Mouse (Mus musculus): ENCODE results near the gene Dut. TPM values are rescaled to one million over a fixed set of nuclear protein-coding genes. Genes with fewer than 3 reads are reported as not detected.

The Dut gene
- total and polyA plus RNA-seq, 3 experiments, result 197 to 348 (median 232) TPM

DNA sequence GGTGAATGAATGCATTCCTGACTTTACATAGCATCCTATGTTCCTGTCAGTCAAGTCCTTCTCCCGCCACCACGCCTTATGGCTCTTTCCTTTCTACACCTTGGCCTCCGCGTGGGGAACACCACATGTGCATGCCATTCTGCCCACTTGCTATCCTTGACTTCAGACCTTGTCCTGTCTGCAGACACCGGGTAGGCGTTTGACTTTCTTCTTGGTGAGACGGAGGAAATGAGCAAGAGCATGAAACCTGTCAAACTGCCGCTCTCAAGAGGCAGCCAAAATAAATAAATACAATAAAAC, 55.6 kb downstream of the Dut start:
- H3K27ac ChIP-seq (ENCODE audit: insufficient read depth, low read depth), result no peak overlapping the region
- no peak overlapping the region for H3K9ac ChIP-seq (ENCODE audit: insufficient read depth, low read depth)
- no peaks in the 10 kb centered on the region for H3K36me3 ChIP-seq (replicated peaks in 1 of 2; ENCODE audit: control insufficient read depth in 1 of 2, insufficient read depth in 1 of 2, low read length in 1 of 2)
- dilution Hi-C loops (cut with MboI; ENCODE audit: extremely low pct_ligation_motif_present, extremely low pct_unique_long_range_greater_than_20kb, low sequenced_read_pairs) (no loop called here), in situ Hi-C loops (cut with MboI; ENCODE audit: low pct_ligation_motif_present, low pct_unique_long_range_greater_than_20kb, low sequenced_read_pairs) (no loop called here)
- TF ChIP-seq MYC (IDR thresholded peaks at IDR 0.05; ENCODE audit: low read depth, low read length), result no peak
- TF ChIP-seq EP300 (IDR thresholded peaks at IDR 0.05; ENCODE audit: low read length), result no peak
- TF ChIP-seq POLR2AphosphoS2 (IDR thresholded peaks at IDR 0.05; ENCODE audit: low read depth, low read length), result no peak
- no peak for TF ChIP-seq SIN3A (IDR thresholded peaks at IDR 0.05; ENCODE audit: low read length)
- no peak for TF ChIP-seq USF2 (conservative IDR thresholded peaks at IDR 0.05; ENCODE audit: low read depth, low read length)
- TF ChIP-seq UBTF (IDR thresholded peaks at IDR 0.05; ENCODE audit: low read depth, low read length), result no peak
- TF ChIP-seq SMC3 (IDR thresholded peaks at IDR 0.05; ENCODE audit: low read depth, low read length), result no peak
- no peak for TF ChIP-seq KAT2A (IDR thresholded peaks at IDR 0.05; ENCODE audit: insufficient replicate concordance, low read length)
- no peak for TF ChIP-seq ZMIZ1 (IDR thresholded peaks at IDR 0.05; ENCODE audit: low read depth, low read length)
- no peak for TF ChIP-seq RAD21 (IDR thresholded peaks at IDR 0.05; ENCODE audit: low read depth, low read length)
- TF ChIP-seq ZKSCAN1 (IDR thresholded peaks at IDR 0.05; ENCODE audit: borderline replicate concordance, low read depth, low read length), result no peak
- TF ChIP-seq CHD1 (IDR thresholded peaks at IDR 0.05; ENCODE audit: low read depth, low read length), result no peak
- no peak for TF ChIP-seq PAX5 (IDR thresholded peaks at IDR 0.05; ENCODE audit: low read length)
- H3K27me3 ChIP-seq (replicated peaks), result no peaks in the 10 kb centered on the region
- no peaks in the 10 kb centered on the region for H3K79me2 ChIP-seq (replicated peaks; ENCODE audit: control insufficient read depth, extremely low read depth, insufficient read depth, poor library complexity, severe bottlenecking)
- no peak overlapping the region for H3K4me2 ChIP-seq (ENCODE audit: insufficient read depth, low read depth, poor library complexity, severe bottlenecking)
- no peak overlapping the region for H3K4me3 ChIP-seq (replicated peaks in 1 of 3; ENCODE audit: low read depth in 2 of 3, low read length in 2 of 3, poor library complexity in 1 of 3)
- peaks cover 1% of the 10 kb centered on the region for H3K9me3 ChIP-seq (replicated peaks; ENCODE audit: low read length)
- no peak for DNase-seq (ENCODE audit: extremely low read depth)
- H3K4me1 ChIP-seq (ENCODE audit: control insufficient read depth in 1 of 2, insufficient read depth in 2 of 2), result peaks cover 2 to 10% of the 10 kb centered on the region in 2 experiments; a peak in 2 of 4 replicates

DNA sequence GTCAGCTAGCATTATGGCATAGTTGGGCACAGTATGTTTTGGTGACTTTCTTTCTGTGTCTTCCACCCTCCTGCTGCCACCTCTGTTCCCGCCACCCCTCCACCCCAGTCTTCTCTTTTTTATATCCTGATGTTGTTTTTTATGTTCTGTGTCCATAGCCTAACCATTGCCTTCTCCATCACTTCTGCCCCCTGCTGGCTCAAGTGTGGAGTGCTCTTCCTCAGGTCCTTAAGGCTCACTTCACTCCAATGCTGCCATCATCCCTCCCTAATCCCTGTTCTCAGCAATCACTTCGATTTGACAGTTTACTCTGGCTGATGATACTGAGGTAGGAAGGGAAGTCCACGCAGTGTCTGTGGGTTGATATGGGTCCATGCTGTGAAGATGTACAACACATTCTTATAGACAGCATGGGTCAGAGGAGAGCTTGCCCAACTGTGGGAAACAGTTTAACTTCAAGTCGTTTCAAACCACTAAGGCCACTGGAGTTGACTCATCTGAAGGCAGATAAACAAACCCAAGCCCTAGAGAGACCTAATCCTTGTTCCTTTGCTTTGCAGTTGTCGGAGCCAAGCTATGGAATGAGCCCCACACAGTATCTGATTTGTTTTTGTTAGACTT, 56.9 kb downstream of the Dut start:
- Histone ChIP-seq H3K4me3 (replicated peaks in 1 of 3; ENCODE audit: low read depth in 2 of 3, low read length in 2 of 3, poor library complexity in 1 of 3) (no peak overlapping the region), H3K27ac (ENCODE audit: insufficient read depth, low read depth) (no peak overlapping the region), H3K9me3 (replicated peaks; ENCODE audit: low read length) (no peaks in the 10 kb centered on the region), H3K27me3 (replicated peaks) (no peaks in the 10 kb centered on the region), H3K4me1 (ENCODE audit: control insufficient read depth in 1 of 2, insufficient read depth in 2 of 2) (peaks cover 2 to 10% of the 10 kb centered on the region in 2 experiments; a peak in 2 of 4 replicates), H3K36me3 (replicated peaks in 1 of 2; ENCODE audit: control insufficient read depth in 1 of 2, insufficient read depth in 1 of 2, low read length in 1 of 2) (no peaks in the 10 kb centered on the region), H3K4me2 (ENCODE audit: insufficient read depth, low read depth, poor library complexity, severe bottlenecking) (no peak overlapping the region), H3K79me2 (replicated peaks; ENCODE audit: control insufficient read depth, extremely low read depth, insufficient read depth, poor library complexity, severe bottlenecking) (no peaks in the 10 kb centered on the region), H3K9ac (ENCODE audit: insufficient read depth, low read depth) (no peak overlapping the region)
- dilution Hi-C loops (cut with MboI; ENCODE audit: extremely low pct_ligation_motif_present, extremely low pct_unique_long_range_greater_than_20kb, low sequenced_read_pairs), result no loop called here
- in situ Hi-C loops (cut with MboI; ENCODE audit: low pct_ligation_motif_present, low pct_unique_long_range_greater_than_20kb, low sequenced_read_pairs), result no loop called here
- DNase-seq (ENCODE audit: extremely low read depth), result peak; percentile 33
- peak; percentile 58 for TF ChIP-seq SMC3 (IDR thresholded peaks at IDR 0.05; ENCODE audit: low read depth, low read length)
- TF ChIP-seq CTCF (conservative IDR thresholded peaks at IDR 0.05 in 1 of 2, IDR thresholded peaks at IDR 0.05 in 1 of 2; ENCODE audit: low read depth in 2 of 2, low read length in 2 of 2), result peak; percentile 26 to 62; a peak in 2 of 4 replicates
- TF ChIP-seq RAD21 (IDR thresholded peaks at IDR 0.05; ENCODE audit: low read depth, low read length), result peak; percentile 21
- TF ChIP-seq E2F4 (IDR thresholded peaks at IDR 0.05; ENCODE audit: insufficient replicate concordance, low read depth, low read length), result no peak

Data from CH12.LX (cell line).